Mouse (Mus musculus): ENCODE measurements at regions not wholly inside any gene's neighbourhood (a gene's known extent, or its start where the extent isn't known, plus 50 kb on each side); places are given as distances from the start of the nearest gene placed in this dataset.

DNA sequence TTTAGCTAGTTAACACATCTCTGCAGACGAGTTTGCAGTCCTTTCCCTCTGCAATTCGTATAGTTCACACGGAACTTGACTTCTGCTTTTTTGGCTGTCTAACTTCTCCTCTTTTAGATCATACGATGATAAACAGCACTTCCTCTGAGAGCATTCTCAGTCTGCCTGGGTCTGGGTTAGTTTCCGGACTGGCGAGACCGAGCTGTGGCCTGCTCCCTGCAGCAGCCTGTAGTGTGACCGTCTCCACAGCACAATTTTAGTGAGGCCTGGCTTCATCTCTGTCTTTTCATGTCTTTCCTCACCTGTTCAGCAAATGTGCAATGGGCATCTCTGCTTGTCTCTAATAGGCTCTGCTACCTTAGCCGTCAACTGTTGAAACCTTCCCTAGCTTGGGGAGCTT, 87.4 kb downstream of the Rgs2 start:
- no peak for TF ChIP-seq CTCF (IDR thresholded peaks at IDR 0.05; ENCODE audit: low read depth)
- TF ChIP-seq EP300 (IDR thresholded peaks at IDR 0.05; ENCODE audit: low read depth): no peak

All from liver, embryonic 14.5 days (tissue).